Mouse (Mus musculus) bone marrow macrophage, adult 2 months (primary cell): ENCODE measurements around the gene Slc25a44.

ENCODE experiments used
- CTCF ChIP-seq: IDR thresholded peaks from 2 replicates; pipeline ENCODE4 v1.5.1; 2012; ENCODE audit warnings: low read depth, mild to moderate bottlenecking, low read length, moderate library complexity
- POLR2A ChIP-seq: IDR thresholded peaks from 2 replicates; pipeline ENCODE4 v1.6.1; 2012; ENCODE audit warnings: mild to moderate bottlenecking, low read depth, low read length, borderline replicate concordance

DNA sequence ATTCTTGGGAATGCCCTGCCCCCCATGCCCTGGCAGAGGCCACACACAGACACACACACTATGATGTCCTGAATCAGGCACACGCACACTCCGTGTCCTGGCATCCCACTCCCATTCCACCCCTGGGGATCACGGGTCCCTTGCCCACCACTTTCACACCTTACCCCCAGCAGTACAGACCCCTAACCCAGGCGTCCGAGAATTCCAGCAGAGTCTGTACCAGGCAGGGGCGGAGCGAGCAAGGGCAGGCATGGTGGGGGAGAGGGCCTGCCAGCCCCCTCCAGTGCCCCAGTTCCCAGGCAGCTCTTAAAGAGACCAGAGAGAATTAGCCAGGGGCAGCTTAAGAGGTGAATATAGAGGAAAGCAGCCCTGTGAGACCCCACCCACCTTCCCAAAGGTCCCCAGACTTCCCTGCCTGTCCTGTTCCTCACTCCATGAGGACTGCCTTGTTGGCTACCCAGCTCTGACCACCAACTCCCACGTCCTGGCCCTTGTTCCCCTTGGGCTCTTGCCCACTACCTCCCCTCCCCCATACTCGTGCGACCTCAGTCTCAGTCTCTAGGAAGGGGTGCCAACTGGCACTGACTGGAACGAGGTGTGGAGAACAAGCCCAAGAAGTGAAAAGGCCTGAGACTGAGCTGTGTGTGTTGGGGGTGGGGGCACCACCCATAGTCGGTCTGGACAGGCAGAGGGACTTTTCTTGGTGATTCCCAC lies 36.2 kb upstream of the Slc25a44 start, which contains the start of gene Sema4a:
- TF ChIP-seq CTCF (no peak), POLR2A (no peak)
